In genomic region chr4:118135414-118135813, GRCm38 (mm10) we compare ENCODE assay signal across 8 mouse cellular contexts. TPM values are rescaled to one million over a fixed set of nuclear protein-coding genes. Genes with fewer than 3 reads are reported as not detected.
DNase-seq lines count a peak whose midpoint lies in the region; ATAC-seq and TF ChIP-seq lines count a peak whose summit lies in the region.

No protein-coding gene starts in this region.

- ATAC-seq in embryonic facial prominence, embryonic 11.5 days (replicated peaks; ENCODE audit: insufficient number of reproducible peaks, low FRiP score, low TSS enrichment, low read depth) = no peak
- ATAC-seq in intestine, embryonic 16.5 days = no peak
- ATAC-seq in neural tube, embryonic 12.5 days (ENCODE audit: low FRiP score, low read depth) = no peak; the same call in 1 of the 2 replicates

- peak overlapping the region; percentile 90 for H3K27ac ChIP-seq in layer of hippocampus, adult 2 months
- H3K27ac ChIP-seq in embryonic facial prominence, embryonic 11.5 days (replicated peaks; ENCODE audit: low read depth, low read length) = no peak overlapping the region
- peak overlapping the region; percentile 42 for H3K27ac ChIP-seq in intestine, embryonic 16.5 days (ENCODE audit: low read length)
- no peak overlapping the region for H3K27ac ChIP-seq in neural tube, embryonic 12.5 days

- no peaks in the 10 kb centered on the region for H3K4me1 ChIP-seq in embryonic facial prominence, embryonic 11.5 days (ENCODE audit: control insufficient read depth, insufficient read depth, low read length)
- peaks cover 22% of the 10 kb centered on the region for H3K4me1 ChIP-seq in intestine, embryonic 16.5 days (ENCODE audit: control insufficient read depth, insufficient read depth, low read length)
- peaks cover 12% of the 10 kb centered on the region for H3K4me1 ChIP-seq in neural tube, embryonic 12.5 days

- no peak for DNase-seq in layer of hippocampus, adult 2 months (ENCODE audit: low spot score in 2 of 2)
- no peak for DNase-seq in layer of hippocampus, adult 8-10 months (ENCODE audit: low spot score in 2 of 2)
- DNase-seq in embryonic facial prominence, embryonic 11.5 days (ENCODE audit: low spot score) = no peak
- DNase-seq in right cerebral cortex, postnatal 25 days = no peak
- DNase-seq in left cerebral cortex, postnatal 10 days (ENCODE audit: extremely low spot score in 1 of 2, low spot score in 2 of 2) = no peak
- DNase-seq in left cerebral cortex, adult 8-10 months (ENCODE audit: low spot score in 2 of 2) = no peak

- H3K27me3 ChIP-seq in embryonic facial prominence, embryonic 11.5 days (ENCODE audit: control insufficient read depth, insufficient read depth, low read length) = no peaks in the 10 kb centered on the region
- no peaks in the 10 kb centered on the region for H3K27me3 ChIP-seq in intestine, embryonic 16.5 days (replicated peaks; ENCODE audit: control insufficient read depth, insufficient read depth, low read length)
- no peaks in the 10 kb centered on the region for H3K27me3 ChIP-seq in neural tube, embryonic 12.5 days (replicated peaks)

- H3K36me3 ChIP-seq in embryonic facial prominence, embryonic 11.5 days (replicated peaks; ENCODE audit: control insufficient read depth, insufficient read depth, low read depth, low read length) = no peaks in the 10 kb centered on the region; the same call in none of the 2 replicates
- H3K36me3 ChIP-seq in intestine, embryonic 16.5 days (ENCODE audit: control insufficient read depth, insufficient read depth, low read length) = peaks cover 12% of the 10 kb centered on the region
- H3K36me3 ChIP-seq in neural tube, embryonic 12.5 days = peaks cover 40% of the 10 kb centered on the region

- TF ChIP-seq CTCF in layer of hippocampus, adult 2 months (conservative IDR thresholded peaks at IDR 0.05) = no peak

- no peaks in the 10 kb centered on the region for H3K9me3 ChIP-seq in embryonic facial prominence, embryonic 11.5 days (replicated peaks; ENCODE audit: control insufficient read depth, low read length)
- no peaks in the 10 kb centered on the region for H3K9me3 ChIP-seq in intestine, embryonic 16.5 days (ENCODE audit: control insufficient read depth, low read length)
- no peaks in the 10 kb centered on the region for H3K9me3 ChIP-seq in neural tube, embryonic 12.5 days

- H3K9ac ChIP-seq in embryonic facial prominence, embryonic 11.5 days (replicated peaks; ENCODE audit: low read length) = peak overlapping the region; percentile 60
- peak overlapping the region; percentile 88 for H3K9ac ChIP-seq in intestine, embryonic 16.5 days (ENCODE audit: low read depth, low read length)
- peak overlapping the region; percentile 89; the same call in 1 of the 2 replicates for H3K9ac ChIP-seq in neural tube, embryonic 12.5 days

- peak overlapping the region; percentile 68 for H3K4me2 ChIP-seq in embryonic facial prominence, embryonic 11.5 days (ENCODE audit: low read depth, low read length)
- peak overlapping the region; percentile 79 for H3K4me2 ChIP-seq in intestine, embryonic 16.5 days (ENCODE audit: low read depth, low read length)
- H3K4me2 ChIP-seq in neural tube, embryonic 12.5 days (replicated peaks) = peak overlapping the region; percentile 79

- peak overlapping the region; percentile 84 for H3K4me3 ChIP-seq in layer of hippocampus, adult 2 months
- peak overlapping the region; percentile 97 for H3K4me3 ChIP-seq in embryonic facial prominence, embryonic 11.5 days (ENCODE audit: low read depth, low read length)
- H3K4me3 ChIP-seq in intestine, embryonic 16.5 days (ENCODE audit: low read length) = peak overlapping the region; percentile 84
- H3K4me3 ChIP-seq in neural tube, embryonic 12.5 days = peak overlapping the region; percentile 99

- 83% methylated on average over 1 of the region's 1 CpGs for WGBS in embryonic facial prominence, embryonic 11.5 days
- WGBS in intestine, embryonic 16.5 days = 90% methylated on average over 1 of the region's 1 CpGs
- WGBS in neural tube, embryonic 12.5 days = 96% methylated on average over 1 of the region's 1 CpGs

- intact Hi-C loops in left cerebral cortex, postnatal 10 days (cut with DNase I) = loop anchor here (5.0 kb wide), 1 partner anchor 42 kb away; no protein-coding TSS in a partner anchor

RNA-seq across cellular contexts. Expression of gene St3gal3, which starts 0.7 kb away (rescaled TPM):
- 10 to 100 TPM; 41.9 to 42.1 TPM for total RNA-seq in layer of hippocampus, adult 2 months (2021)
- total RNA-seq in layer of hippocampus, adult 8-10 months (2022) = 10 to 100 TPM; 38.4 to 49.5 (median 44.6) TPM
- 4.8 and 5.6 TPM in 2 replicates for polyA plus RNA-seq in embryonic facial prominence, embryonic 11.5 days (2014; fragmentation: Nextera tagmentation; extraction: Ambion mirVana)
- polyA plus RNA-seq in intestine, embryonic 16.5 days (2015; fragmentation: Nextera tagmentation; extraction: Ambion mirVana) = 8.6 and 10.1 TPM in 2 replicates
- polyA plus RNA-seq in neural tube, embryonic 12.5 days (2016; fragmentation: Nextera tagmentation; extraction: Ambion mirVana) = 9.4 and 12.3 TPM in 2 replicates
- total RNA-seq in left cerebral cortex, postnatal 10 days (2021) = 10 to 100 TPM; 36.8 to 40.2 TPM
- 10 to 100 TPM; 42.0 to 46.8 (median 44.5) TPM for total RNA-seq in left cerebral cortex, adult 8-10 months (2022)

RNA-seq across cellular contexts. Expression of gene Kdm4a, which starts 44.4 kb away (rescaled TPM):
- total RNA-seq in layer of hippocampus, adult 2 months (2021) = 10 to 100 TPM; 48.8 to 50.1 TPM
- 10 to 100 TPM; 43.4 to 49.0 (median 46.9) TPM for total RNA-seq in layer of hippocampus, adult 8-10 months (2022)
- 53.2 and 56.7 TPM in 2 replicates for polyA plus RNA-seq in embryonic facial prominence, embryonic 11.5 days (2014; fragmentation: Nextera tagmentation; extraction: Ambion mirVana)
- polyA plus RNA-seq in intestine, embryonic 16.5 days (2015; fragmentation: Nextera tagmentation; extraction: Ambion mirVana) = 18.0 and 18.6 TPM in 2 replicates
- 55.1 and 62.3 TPM in 2 replicates for polyA plus RNA-seq in neural tube, embryonic 12.5 days (2016; fragmentation: Nextera tagmentation; extraction: Ambion mirVana)
- total RNA-seq in left cerebral cortex, postnatal 10 days (2021) = 10 to 100 TPM; 56.8 to 58.9 TPM
- 10 to 100 TPM; 39.9 to 43.3 (median 41.4) TPM for total RNA-seq in left cerebral cortex, adult 8-10 months (2022)

Comparison
In these comparisons a context has a peak if more than half of its experiments do, and no peak if none do; other contexts are left out.
1. H3K27ac ChIP-seq: peak in layer of hippocampus, adult 2 months (single experiment) and intestine, embryonic 16.5 days (single experiment); none in embryonic facial prominence, embryonic 11.5 days (single experiment) and neural tube, embryonic 12.5 days (single experiment).
2. Peak in every context shown above with its lines, with median percentiles within 50 percentile points of each other: H3K4me3 ChIP-seq, H3K4me2 ChIP-seq and H3K9ac ChIP-seq.